ENCODE assay signal across 16 mouse cellular contexts in genomic region chr12:16526134-16526533, GRCm38 (mm10).
DNase-seq lines count a peak whose midpoint lies in the region; ATAC-seq lines count a peak whose summit lies in the region.
"Had no signal": no experiment of that assay in that cellular context is flagged by ENCODE, and none has a peak within 500 bp of the region (broad histone marks: within the 10 kb centered on the region; RNA-seq: fewer than 3 reads in every experiment).

No protein-coding gene starts in this region.

- intact Hi-C loops in left cerebral cortex, postnatal 4 days (cut with DNase I): no loop called here

- H3K9ac ChIP-seq in midbrain, embryonic 11.5 days (ENCODE audit: low read length): no peak overlapping the region
- H3K9ac ChIP-seq in midbrain, embryonic 15.5 days: no peak overlapping the region
- H3K9ac ChIP-seq in forebrain, embryonic 15.5 days (replicated peaks): no peak overlapping the region
- H3K9ac ChIP-seq: forebrain, embryonic 13.5 days; hindbrain, embryonic 14.5 days; limb, embryonic 13.5 days had no signal

- no peaks in the 10 kb centered on the region for H3K4me1 ChIP-seq in midbrain, embryonic 11.5 days (ENCODE audit: control insufficient read depth, insufficient read depth, low read length)
- H3K4me1 ChIP-seq in midbrain, embryonic 15.5 days: no peaks in the 10 kb centered on the region
- H3K4me1 ChIP-seq in forebrain, embryonic 15.5 days: no peaks in the 10 kb centered on the region
- H3K4me1 ChIP-seq in heart, embryonic 10.5 days: no peaks in the 10 kb centered on the region
- H3K4me1 ChIP-seq: forebrain, embryonic 13.5 days; limb, embryonic 13.5 days had no signal

- no peak overlapping the region for H3K4me3 ChIP-seq in midbrain, embryonic 11.5 days (ENCODE audit: low read depth, low read length)
- no peak overlapping the region for H3K4me3 ChIP-seq in midbrain, embryonic 15.5 days
- H3K4me3 ChIP-seq in forebrain, embryonic 15.5 days: no peak overlapping the region
- H3K4me3 ChIP-seq in heart, embryonic 10.5 days: no peak overlapping the region
- H3K4me3 ChIP-seq: forebrain, embryonic 13.5 days; limb, embryonic 13.5 days had no signal

- no peak overlapping the region for H3K4me2 ChIP-seq in midbrain, embryonic 11.5 days
- H3K4me2 ChIP-seq in midbrain, embryonic 15.5 days: no peak overlapping the region
- no peak overlapping the region for H3K4me2 ChIP-seq in forebrain, embryonic 15.5 days (replicated peaks)
- H3K4me2 ChIP-seq: forebrain, embryonic 13.5 days; hindbrain, embryonic 14.5 days; limb, embryonic 13.5 days had no signal

- no peaks in the 10 kb centered on the region for H3K27me3 ChIP-seq in midbrain, embryonic 11.5 days (ENCODE audit: control insufficient read depth, insufficient read depth, low read length)
- no peaks in the 10 kb centered on the region for H3K27me3 ChIP-seq in midbrain, embryonic 15.5 days (replicated peaks)
- no peaks in the 10 kb centered on the region for H3K27me3 ChIP-seq in forebrain, embryonic 15.5 days
- H3K27me3 ChIP-seq in heart, embryonic 10.5 days (ENCODE audit: insufficient read depth, poor library complexity, severe bottlenecking): no peaks in the 10 kb centered on the region
- H3K27me3 ChIP-seq: forebrain, embryonic 13.5 days; limb, embryonic 13.5 days had no signal

- no peaks in the 10 kb centered on the region for H3K9me3 ChIP-seq in midbrain, embryonic 11.5 days (ENCODE audit: control insufficient read depth, low read length)
- H3K9me3 ChIP-seq in midbrain, embryonic 15.5 days: no peaks in the 10 kb centered on the region
- no peaks in the 10 kb centered on the region for H3K9me3 ChIP-seq in forebrain, embryonic 15.5 days
- H3K9me3 ChIP-seq in heart, embryonic 10.5 days: no peaks in the 10 kb centered on the region
- H3K9me3 ChIP-seq: forebrain, embryonic 13.5 days had no signal

- ATAC-seq in midbrain, embryonic 11.5 days (ENCODE audit: low FRiP score): no peak
- no peak for ATAC-seq in midbrain, embryonic 15.5 days (replicated peaks)
- peak; percentile 73 for ATAC-seq in CD4-positive, CD25-positive, alpha-beta regulatory T cell, adult 4 months
- peak; percentile 87 for ATAC-seq in neutrophil, adult 5-6 weeks (ENCODE audit: extremely low read depth, insufficient number of reproducible peaks, low FRiP score, poor library complexity, severe bottlenecking)
- ATAC-seq in forebrain, embryonic 15.5 days (replicated peaks): no peak
- ATAC-seq: forebrain, embryonic 13.5 days had no signal

- WGBS in midbrain, embryonic 11.5 days: 87% methylated on average over 2 of the region's 2 CpGs
- WGBS in midbrain, embryonic 15.5 days: 93% methylated on average over 2 of the region's 2 CpGs
- WGBS in forebrain, embryonic 15.5 days: 87% methylated on average over 2 of the region's 2 CpGs
- WGBS in heart, embryonic 10.5 days: 71% methylated on average over 2 of the region's 2 CpGs

- H3K27ac ChIP-seq in midbrain, embryonic 11.5 days (ENCODE audit: low read depth, low read length): no peak overlapping the region
- no peak overlapping the region for H3K27ac ChIP-seq in midbrain, embryonic 15.5 days
- H3K27ac ChIP-seq in forebrain, embryonic 15.5 days (replicated peaks): no peak overlapping the region
- no peak overlapping the region for H3K27ac ChIP-seq in heart, embryonic 10.5 days
- H3K27ac ChIP-seq: forebrain, embryonic 13.5 days; hindbrain, embryonic 14.5 days; limb, embryonic 13.5 days had no signal

- no peaks in the 10 kb centered on the region for H3K36me3 ChIP-seq in midbrain, embryonic 11.5 days (ENCODE audit: control insufficient read depth, insufficient read depth, low read length)
- H3K36me3 ChIP-seq in midbrain, embryonic 15.5 days (replicated peaks): no peaks in the 10 kb centered on the region
- H3K36me3 ChIP-seq in forebrain, embryonic 15.5 days: no peaks in the 10 kb centered on the region
- H3K36me3 ChIP-seq in heart, embryonic 10.5 days: no peaks in the 10 kb centered on the region
- H3K36me3 ChIP-seq: limb, embryonic 13.5 days had no signal

- DNase-seq in midbrain, embryonic 11.5 days (ENCODE audit: low spot score, missing footprints): peak; percentile 31
- peak; percentile 34 for DNase-seq in induced T-regulatory cell, adult 2 months (ENCODE audit: low read depth)
- DNase-seq in heart, embryonic 10.5 days (ENCODE audit: low spot score): no peak
- no peak for DNase-seq in left cerebral cortex, postnatal 4 days
- DNase-seq: cerebellum, adult 2 months; heart, adult 11 months; kidney, adult 18-20 months; right cerebral cortex, postnatal 25 days; thymus, adult 2 months had no signal

Comparison
In these comparisons a context has a peak if more than half of its experiments do, and no peak if none do; other contexts are left out.
1. ATAC-seq: peak in CD4-positive, CD25-positive, alpha-beta regulatory T cell, adult 4 months (single experiment) and neutrophil, adult 5-6 weeks (single experiment); none in midbrain, embryonic 11.5 days (single experiment), midbrain, embryonic 15.5 days (single experiment) and forebrain, embryonic 15.5 days (single experiment).
2. DNase-seq: peak in midbrain, embryonic 11.5 days (single experiment) and induced T-regulatory cell, adult 2 months (single experiment); none in heart, embryonic 10.5 days (single experiment) and left cerebral cortex, postnatal 4 days (single experiment).